Mouse (Mus musculus) hindbrain, embryonic 16.5 days (tissue): ENCODE measurements around the gene Mark1. TPM values are rescaled to one million over a fixed set of nuclear protein-coding genes. Genes with fewer than 3 reads are reported as not detected.

Experiments used
- ATAC-seq: fragments of 200-750 bp; cut with Nextera tagmentation; 2 replicates; pipeline ENCODE4 v1.8.0; 2017; ENCODE audit warnings: moderate TSS enrichment, moderate library complexity
- H3K27ac ChIP-seq: fragments of 300-500 bp; sonication (generic); 2 replicates; pipeline ENCODE4 v1.5.1; 2014; ENCODE audit warnings: low read depth, mild to moderate bottlenecking, control low read depth, low read length, moderate library complexity
- H3K27me3 ChIP-seq: fragments of 300-500 bp; sonication (generic); replicated peaks from 2 replicates; pipeline ENCODE4 v1.6.1; 2014; ENCODE audit warnings: low read length; ENCODE audit not compliant: control insufficient read depth, insufficient read depth
- H3K36me3 ChIP-seq: fragments of 300-500 bp; sonication (generic); 2 replicates; pipeline ENCODE4 v1.6.1; 2014; ENCODE audit warnings: mild to moderate bottlenecking, low read length, moderate library complexity, mixed read lengths; ENCODE audit not compliant: control insufficient read depth, insufficient read depth
- H3K4me1 ChIP-seq: fragments of 300-500 bp; sonication (generic); 2 replicates; pipeline ENCODE4 v1.6.1; 2014; ENCODE audit warnings: low read depth, low read length; ENCODE audit not compliant: control insufficient read depth, insufficient read depth
- H3K4me2 ChIP-seq: fragments of 300-500 bp; sonication (generic); 2 replicates; pipeline ENCODE4 v1.6.1; 2014; ENCODE audit warnings: mild to moderate bottlenecking, low read length, control low read depth, moderate library complexity
- H3K4me3 ChIP-seq: fragments of 300-500 bp; sonication (generic); 2 replicates; pipeline ENCODE4 v1.5.1; 2014; ENCODE audit warnings: mild to moderate bottlenecking, low read length, control low read depth, moderate library complexity
- H3K9ac ChIP-seq: fragments of 300-500 bp; sonication (generic); 2 replicates; pipeline ENCODE4 v1.6.1; 2014; ENCODE audit warnings: low read depth, mild to moderate bottlenecking, control low read depth, low read length, moderate library complexity
- H3K9me3 ChIP-seq: fragments of 300-500 bp; sonication (generic); 2 replicates; pipeline ENCODE4 v1.6.1; 2014; ENCODE audit warnings: mild to moderate bottlenecking, low read length, moderate library complexity; ENCODE audit not compliant: control insufficient read depth
- WGBS: fragments of 180-500 bp; shearing (Covaris S2); extraction: QIAGEN DNeasy Blood & Tissue Kit; methylation state at CpG from one replicate; pipeline ENCODE4 v1.1.7; 2014; 5-methylcytosine and 5-hydroxymethylcytosine counted together
- polyA plus RNA-seq: library from polyadenylated mRNA; unstranded; fragments of >200 nt; fragmentation: Nextera tagmentation; extraction: Ambion mirVana; gene quantifications from 2 replicates; pipeline ENCODE4 v1.2.1, GENCODE M21; 2015

Mark1 gene
- polyA plus RNA-seq, 1 experiment from 2014 or later: 11.8 TPM

DNA sequence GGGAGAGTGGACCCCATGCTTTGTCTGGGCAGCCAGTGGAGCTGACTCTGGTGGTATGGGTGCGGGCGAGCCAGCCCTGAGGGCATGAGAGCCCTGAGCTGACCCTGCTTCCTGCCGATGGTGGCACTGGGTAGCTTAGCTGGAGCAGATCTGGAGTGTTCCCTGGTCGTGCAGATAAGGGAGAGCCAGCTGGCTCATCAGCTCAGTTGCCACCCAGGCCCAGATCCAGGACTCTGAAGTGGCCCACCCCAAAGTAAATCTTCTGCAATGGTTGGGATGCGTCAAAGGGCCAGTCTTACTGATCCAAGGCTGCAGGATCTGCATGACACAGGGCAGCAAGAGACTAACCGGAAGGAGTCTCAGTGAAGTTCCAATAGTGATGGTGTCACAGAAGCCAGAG, 109.9 kb downstream of the Mark1 start:
- no peaks in the 10 kb centered on the region for H3K36me3 ChIP-seq
- 0 out of 2 replicates have a peak, but pooled peaks cover 3% of the 10 kb centered on the region for H3K27me3 ChIP-seq
- WGBS: 90% methylated on average over 6 of the region's 6 CpGs
- H3K4me3 ChIP-seq: no peak overlapping the region
- H3K9me3 ChIP-seq: no peaks in the 10 kb centered on the region
- no peak for ATAC-seq
- H3K27ac ChIP-seq: no peak overlapping the region
- no peak overlapping the region for H3K4me2 ChIP-seq
- no peak overlapping the region for H3K9ac ChIP-seq
- H3K4me1 ChIP-seq: no peaks in the 10 kb centered on the region

DNA sequence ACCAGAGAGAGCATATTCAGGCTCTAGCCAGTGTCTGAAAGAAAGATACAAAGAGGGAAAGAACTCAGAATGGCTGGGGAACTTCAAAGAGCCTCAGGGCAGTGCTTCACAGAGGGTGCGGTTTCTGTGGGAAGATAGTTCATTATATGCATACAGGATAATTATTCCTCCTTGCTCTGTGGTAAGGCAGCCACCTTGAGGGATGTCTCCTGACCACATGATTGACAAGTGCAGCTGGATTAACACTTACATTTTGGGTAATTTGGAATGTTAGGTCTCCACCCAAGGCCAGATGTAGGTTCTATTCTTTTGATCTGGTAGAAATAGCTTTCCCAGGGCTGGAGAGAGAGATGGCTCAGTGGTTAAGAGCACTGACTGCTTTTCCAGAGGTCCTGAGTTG, 113.2 kb downstream of the Mark1 start:
- peaks cover 22% of the 10 kb centered on the region for H3K27me3 ChIP-seq
- H3K4me1 ChIP-seq: peaks cover 8% of the 10 kb centered on the region
- H3K27ac ChIP-seq: no peak overlapping the region
- no peaks in the 10 kb centered on the region for H3K36me3 ChIP-seq
- H3K9me3 ChIP-seq: no peaks in the 10 kb centered on the region
- H3K9ac ChIP-seq: no peak overlapping the region
- 68% methylated on average over 1 of the region's 1 CpGs for WGBS
- ATAC-seq: no peak
- H3K4me2 ChIP-seq: no peak overlapping the region
- H3K4me3 ChIP-seq: no peak overlapping the region

DNA sequence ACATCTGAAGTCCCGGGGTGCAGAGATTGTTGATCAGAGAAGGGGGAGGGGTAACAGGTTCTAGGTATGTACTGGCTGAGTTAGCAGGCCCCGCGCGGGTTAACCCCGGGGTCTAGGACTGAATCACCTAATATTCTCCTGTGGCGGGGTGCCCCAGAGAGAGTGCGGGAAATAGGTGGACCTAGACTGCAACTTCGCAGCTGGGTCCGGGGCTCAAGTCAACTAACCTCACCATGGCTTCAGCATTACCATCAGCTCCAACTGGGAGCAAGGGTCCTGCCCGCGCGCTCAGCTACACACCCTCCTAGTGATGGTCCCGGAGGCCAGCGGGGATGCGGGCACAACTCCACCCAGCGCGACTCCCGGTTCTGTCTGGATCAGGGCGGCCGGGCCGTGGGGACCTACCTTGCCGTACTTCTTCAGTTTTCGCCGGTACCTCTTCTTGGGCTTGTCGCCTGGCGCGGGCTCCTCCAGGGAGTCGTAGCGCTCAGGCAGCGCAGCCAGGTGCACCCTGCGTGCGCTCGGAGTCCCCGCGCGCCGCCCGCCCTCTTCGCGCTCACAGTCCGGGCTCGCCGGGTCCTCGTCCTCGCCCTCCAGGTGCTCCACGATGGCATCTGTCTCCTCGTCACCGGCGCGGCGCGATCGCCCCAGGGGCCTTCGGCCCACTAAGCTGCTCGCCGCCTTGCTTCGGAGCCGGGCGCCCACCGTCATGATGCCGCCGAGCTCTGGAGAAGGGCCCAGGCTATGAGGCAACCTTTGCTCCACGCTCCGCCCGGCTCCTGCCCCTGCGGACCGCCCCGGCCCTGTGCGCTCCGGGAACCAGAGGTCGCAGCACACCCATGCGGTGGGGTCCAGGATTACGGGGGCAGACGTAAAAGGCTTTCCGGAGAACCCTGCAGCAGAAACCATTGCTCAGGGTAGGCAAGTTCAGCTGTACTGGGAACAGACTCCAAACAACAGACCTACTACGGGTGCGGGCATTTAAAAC, 116.8 kb downstream of the Mark1 start, which contains the start of gene C130074G19Rik:
C130074G19Rik (minus strand) TSS at position 938 of the 988 bp plus-strand sequence.
- Histone ChIP-seq H3K27me3 (peaks cover 22% of the 10 kb centered on the region), H3K9ac (peak within 1 kb of the TSS; percentile 67), H3K9me3 (no peaks in the 10 kb centered on the region; the same call in 1 of the 2 replicates), H3K4me2 (peak within 1 kb of the TSS; percentile 95), H3K4me1 (peaks cover 8% of the 10 kb centered on the region), H3K4me3 (peak within 1 kb of the TSS; percentile 57), H3K36me3 (no peaks in the 10 kb centered on the region), H3K27ac (no peak within 1 kb of the TSS)
- peak; percentile 52; the same call in 1 of the 2 replicates for ATAC-seq
- 3% methylated on average over 67 of the region's 77 CpGs for WGBS

DNA sequence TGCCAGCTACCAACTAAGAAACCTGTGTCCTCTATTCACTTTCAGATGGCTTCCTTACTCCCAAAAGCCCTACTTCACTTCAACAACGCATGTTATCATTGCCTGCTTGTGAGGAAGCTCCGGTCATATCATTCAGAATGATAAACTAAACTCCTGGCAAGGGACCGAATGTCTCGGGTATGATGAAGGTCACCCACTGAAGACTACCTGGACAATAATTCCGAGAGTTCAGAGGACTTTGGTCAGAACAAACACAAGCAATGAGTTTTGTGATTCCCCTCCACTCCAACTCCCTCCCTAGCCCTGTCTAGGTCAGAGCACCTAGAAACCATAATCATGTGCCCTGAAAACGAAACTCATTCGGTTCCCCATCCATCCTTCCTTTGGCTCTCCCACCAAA, 117.5 kb downstream of the Mark1 start:
- Histone ChIP-seq H3K27ac (no peak overlapping the region), H3K4me2 (peak overlapping the region; percentile 95; the same call in 1 of the 2 replicates), H3K36me3 (no peaks in the 10 kb centered on the region), H3K4me3 (peak overlapping the region; percentile 57), H3K9ac (no peak overlapping the region), H3K9me3 (no peaks in the 10 kb centered on the region; the same call in 1 of the 2 replicates), H3K27me3 (peaks cover 22% of the 10 kb centered on the region), H3K4me1 (peaks cover 8% of the 10 kb centered on the region)
- WGBS: 74% methylated on average over 7 of the region's 7 CpGs
- ATAC-seq: no peak

DNA sequence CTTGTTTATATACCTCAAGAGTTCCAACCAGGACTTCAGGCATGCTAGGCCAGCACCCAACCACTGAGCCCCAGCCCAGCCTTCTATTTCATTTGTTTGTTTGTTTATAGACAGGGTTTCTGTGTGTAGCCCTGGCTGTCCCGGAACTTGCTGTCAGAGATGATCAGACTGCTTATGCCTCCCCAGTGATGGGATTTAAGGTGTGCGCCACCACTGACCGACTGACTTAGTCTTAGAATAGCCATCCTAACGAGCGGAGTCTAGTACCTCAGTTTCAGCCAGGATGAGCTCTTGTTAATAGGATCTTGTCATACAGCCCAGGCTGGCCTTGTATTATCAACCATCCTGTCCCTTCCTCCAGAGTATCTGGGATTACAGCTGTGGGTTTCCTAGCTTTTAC, 118.2 kb downstream of the Mark1 start:
- H3K27me3 ChIP-seq: peaks cover 22% of the 10 kb centered on the region
- no peak overlapping the region for H3K4me2 ChIP-seq
- H3K4me3 ChIP-seq: no peak overlapping the region

DNA sequence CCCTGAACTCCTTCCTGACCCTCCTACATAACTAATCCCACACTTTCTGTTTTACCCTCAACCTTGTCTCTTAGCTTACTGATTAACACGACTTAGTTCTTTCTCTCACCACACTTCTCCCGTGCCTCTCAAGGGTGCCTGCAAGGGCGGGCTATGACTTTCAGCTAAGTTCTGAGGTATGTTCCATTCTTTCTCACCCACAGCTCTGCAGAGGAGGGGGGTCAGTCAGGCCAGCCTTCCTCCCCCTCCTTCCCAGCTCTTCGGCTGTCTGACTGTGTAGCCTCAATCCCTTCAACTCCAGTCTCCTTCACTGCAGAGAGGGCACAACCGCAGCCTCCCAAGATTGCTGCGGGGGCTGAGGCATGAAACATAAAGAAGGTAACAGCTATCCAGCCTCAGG, 120.5 kb downstream of the Mark1 start:
- no peaks in the 10 kb centered on the region for H3K36me3 ChIP-seq
- H3K27ac ChIP-seq: no peak overlapping the region
- whole genome bisulfite sequencing: 76% methylated on average over 6 of the region's 6 CpGs
- no peaks in the 10 kb centered on the region; the same call in 1 of the 2 replicates for H3K9me3 ChIP-seq
- H3K4me2 ChIP-seq: no peak overlapping the region
- no peak overlapping the region for H3K4me3 ChIP-seq
- peaks cover 8% of the 10 kb centered on the region for H3K4me1 ChIP-seq
- H3K9ac ChIP-seq: no peak overlapping the region
- peaks cover 17% of the 10 kb centered on the region for H3K27me3 ChIP-seq
- ATAC-seq: no peak

More for the DNA sequence above, 118.2 kb downstream of the Mark1 start:
- H3K36me3 ChIP-seq: no peaks in the 10 kb centered on the region
- no peak overlapping the region for H3K27ac ChIP-seq
- peaks cover 8% of the 10 kb centered on the region for H3K4me1 ChIP-seq
- H3K9me3 ChIP-seq: no peaks in the 10 kb centered on the region; the same call in 1 of the 2 replicates
- WGBS: 88% methylated on average over 5 of the region's 5 CpGs
- no peak overlapping the region for H3K9ac ChIP-seq
- ATAC-seq: no peak

DNA sequence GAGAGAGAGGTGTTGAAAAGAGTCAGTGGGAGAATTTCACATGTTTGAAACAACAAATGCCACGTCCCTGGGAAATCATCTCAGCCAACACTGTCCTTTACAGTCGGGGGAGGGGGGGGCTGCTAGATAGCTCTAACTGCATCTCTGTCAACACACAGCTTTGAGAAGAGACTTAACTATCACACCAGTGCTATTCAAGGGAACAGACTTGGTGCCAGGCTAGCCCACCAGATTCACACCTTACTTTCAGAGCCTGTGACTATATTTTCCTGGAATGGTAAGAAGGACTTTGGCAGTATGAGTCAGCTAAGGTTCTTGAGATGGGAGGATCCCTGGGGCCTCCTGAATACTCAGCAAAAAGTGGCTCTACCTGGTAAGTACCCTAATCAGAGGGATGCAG, 122.1 kb downstream of the Mark1 start:
- WGBS: 63% methylated on average over 2 of the region's 2 CpGs
- no peak for ATAC-seq
- H3K36me3 ChIP-seq: no peaks in the 10 kb centered on the region

DNA sequence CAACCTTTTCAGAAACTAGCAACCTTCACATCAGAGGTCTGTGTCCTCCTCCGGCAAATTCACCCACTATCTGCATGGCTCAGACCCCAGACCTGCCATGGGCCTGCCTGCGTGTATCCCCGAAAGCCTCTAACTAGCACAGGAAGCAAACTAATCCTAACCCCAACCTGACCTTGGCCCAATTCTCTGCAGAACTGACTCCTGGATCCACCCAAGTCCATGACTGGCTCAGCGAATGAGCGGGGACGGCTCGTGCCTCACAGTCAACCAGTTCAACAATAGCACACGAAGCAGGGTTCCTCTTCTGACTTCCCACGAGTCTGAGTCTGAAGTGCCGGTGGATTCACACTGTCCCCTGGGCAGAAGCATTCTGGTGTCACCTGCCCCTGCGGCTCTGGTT, 125.5 kb downstream of the Mark1 start:
- no peak overlapping the region for H3K4me2 ChIP-seq
- no peaks in the 10 kb centered on the region for H3K36me3 ChIP-seq
- ATAC-seq: no peak
- H3K4me3 ChIP-seq: no peak overlapping the region
- peaks cover 2% of the 10 kb centered on the region; the same call in 1 of the 2 replicates for H3K4me1 ChIP-seq
- WGBS: 79% methylated on average over 11 of the region's 11 CpGs
- H3K9ac ChIP-seq: no peak overlapping the region
- H3K9me3 ChIP-seq: no peaks in the 10 kb centered on the region
- H3K27ac ChIP-seq: no peak overlapping the region
- no peaks in the 10 kb centered on the region for H3K27me3 ChIP-seq

More for the DNA sequence above, 122.1 kb downstream of the Mark1 start:
- Histone ChIP-seq H3K27ac (no peak overlapping the region), H3K9ac (no peak overlapping the region), H3K4me3 (no peak overlapping the region), H3K9me3 (no peaks in the 10 kb centered on the region; the same call in 1 of the 2 replicates), H3K4me2 (no peak overlapping the region), H3K4me1 (no peaks in the 10 kb centered on the region; the same call in 1 of the 2 replicates), H3K27me3 (peaks cover 9% of the 10 kb centered on the region)
